Mouse (Mus musculus): ENCODE results near the gene Gtf3c5.
A peak's percentile ranks its signal among the peaks of the same experiment; 100 is the strongest.

Gtf3c5 gene

GRCm38 (mm10) chr2:28533901-28534435 is 49.6 kb downstream of the Gtf3c5 start:
- DNase-seq: no peak

- DNase-seq: peak; percentile 87
Observed at GRCm38 (mm10) chr2:28532938-28533771, 50.4 kb downstream of the Gtf3c5 start.

GRCm38 (mm10) chr2:28530311-28530710 is 53.2 kb downstream of the Gtf3c5 start:
- no peak for DNase-seq

GRCm38 (mm10) chr2:28529856-28530255 is 53.7 kb downstream of the Gtf3c5 start:
- no peak for DNase-seq

GRCm38 (mm10) chr2:28528354-28528730 is 55.2 kb downstream of the Gtf3c5 start:
- DNase-seq: no peak

- peak; percentile 49 for DNase-seq
Observed at GRCm38 (mm10) chr2:28527436-28528353, 55.9 kb downstream of the Gtf3c5 start.

GRCm38 (mm10) chr2:28525943-28526876 is 57.3 kb downstream of the Gtf3c5 start:
- peak; percentile 37 for DNase-seq

- DNase-seq: peak; percentile 64
Observed at GRCm38 (mm10) chr2:28525219-28525942, 58.2 kb downstream of the Gtf3c5 start.

GRCm38 (mm10) chr2:28524406-28524805 is 59.1 kb downstream of the Gtf3c5 start:
- DNase-seq: peak; percentile 32

GRCm38 (mm10) chr2:28523643-28524117 is 59.9 kb downstream of the Gtf3c5 start:
- peak; percentile 76 for DNase-seq

GRCm38 (mm10) chr2:28522166-28522565 is 61.4 kb downstream of the Gtf3c5 start:
- DNase-seq: no peak

- peak; percentile 54 for DNase-seq
Observed at GRCm38 (mm10) chr2:28521571-28522151, 61.9 kb downstream of the Gtf3c5 start.

- peak; percentile 67 for DNase-seq
Observed at GRCm38 (mm10) chr2:28520581-28520980, 63.0 kb downstream of the Gtf3c5 start.

- DNase-seq: peak; percentile 11
Observed at GRCm38 (mm10) chr2:28518231-28518630, 65.3 kb downstream of the Gtf3c5 start.

GRCm38 (mm10) chr2:28517206-28517909 is 66.2 kb downstream of the Gtf3c5 start:
- DNase-seq: peak; percentile 74
